Comparison of ENCODE assay signal across 10 mouse cellular contexts in the genomic region with DNA sequence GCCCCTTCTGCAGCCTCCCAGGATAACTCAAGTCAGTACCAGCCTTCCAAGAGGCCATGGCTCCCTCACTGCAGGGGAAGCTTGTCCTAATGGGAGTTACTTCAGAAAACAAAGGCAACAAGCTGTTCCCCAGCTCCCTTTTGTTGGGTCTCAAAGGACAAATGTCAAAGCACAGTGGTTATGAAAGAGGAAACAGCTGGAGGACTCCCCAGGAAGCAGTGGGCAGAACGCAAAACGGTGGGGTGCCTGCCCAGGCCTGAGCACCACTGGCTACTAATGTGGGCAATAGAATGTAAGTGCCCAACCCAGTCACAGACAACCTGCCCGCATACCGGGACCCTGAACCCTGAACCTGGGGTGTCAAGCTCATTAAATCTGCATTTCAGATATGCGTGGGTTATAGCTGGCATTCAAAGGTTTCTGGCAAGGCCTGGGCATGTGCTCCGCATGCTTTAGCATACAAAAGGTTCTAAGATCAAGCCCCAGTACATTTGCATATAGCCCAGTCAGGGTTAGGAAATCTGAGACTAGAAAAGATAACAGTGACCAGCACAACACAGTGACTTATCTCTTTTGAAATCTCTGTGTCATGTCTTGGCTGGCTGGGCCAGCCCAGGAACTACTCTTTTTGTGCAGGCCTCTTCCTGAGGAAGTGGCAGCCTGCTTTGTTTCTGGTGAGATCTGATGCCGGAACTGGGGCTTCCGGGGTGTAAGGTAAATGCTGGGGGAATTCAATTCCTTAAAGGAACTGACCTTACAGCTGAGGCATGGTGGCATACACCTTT. TPM values are rescaled to one million over a fixed set of nuclear protein-coding genes. Genes with fewer than 3 reads are reported as not detected.
A peak's percentile ranks its signal among the peaks of the same experiment; 100 is the strongest.
DNase-seq lines count a peak whose midpoint lies in the region; ATAC-seq and TF ChIP-seq lines count a peak whose summit lies in the region.
"Had no signal": no experiment of that assay in that cellular context is flagged by ENCODE, and none has a peak within 500 bp of the region (broad histone marks: within the 10 kb centered on the region; RNA-seq: fewer than 3 reads in every experiment).

No protein-coding gene starts in this region.

- no peak overlapping the region for H3K27ac ChIP-seq in liver, embryonic 14.5 days
- peak overlapping the region; percentile 92 for H3K27ac ChIP-seq in thymus, adult 2 months (ENCODE audit: control insufficient read depth, insufficient read depth, low read length)
- H3K27ac ChIP-seq: forebrain, embryonic 15.5 days; limb, embryonic 13.5 days had no signal

- H3K9ac ChIP-seq in liver, embryonic 14.5 days (replicated peaks): no peak overlapping the region
- H3K9ac ChIP-seq: forebrain, embryonic 15.5 days; limb, embryonic 13.5 days had no signal

- peak; percentile 15 to 41 for DNase-seq in lung, adult 18-20 months
- DNase-seq in lung, adult 2 months: no peak
- peak; percentile 48 for DNase-seq in T-cell, adult 2 months (ENCODE audit: low spot score)
- peak; percentile 2 to 4 (median 3) for DNase-seq in liver, embryonic 14.5 days (ENCODE audit: low read depth in 3 of 3, low spot score in 3 of 3)
- peak; percentile 56 for DNase-seq in thymus, adult 2 months
- DNase-seq in cerebellum, postnatal 25 days: no peak
- DNase-seq in ovary, postnatal 10 days (ENCODE audit: low spot score): no peak
- no peak for DNase-seq in left cerebral cortex, postnatal 25 days (ENCODE audit: low spot score in 2 of 2)

- TF ChIP-seq POLR2A in lung, adult 2 months (IDR thresholded peaks at IDR 0.05; ENCODE audit: borderline replicate concordance, extremely low read depth, low read depth, low read length): no peak
- no peak for TF ChIP-seq POLR2A in thymus, adult 2 months (IDR thresholded peaks at IDR 0.05; ENCODE audit: control insufficient read depth, extremely low read depth, insufficient read depth, low read length, poor library complexity)

- TF ChIP-seq CTCF in lung, adult 2 months (IDR thresholded peaks at IDR 0.05; ENCODE audit: insufficient read depth, low read length): no peak
- TF ChIP-seq CTCF in liver, embryonic 14.5 days (IDR thresholded peaks at IDR 0.05; ENCODE audit: low read depth): no peak
- no peak for TF ChIP-seq CTCF in thymus, adult 2 months (IDR thresholded peaks at IDR 0.05; ENCODE audit: borderline replicate concordance, control insufficient read depth, extremely low read depth, insufficient read depth, low read length, poor library complexity)

- H3K4me3 ChIP-seq in lung, adult 2 months (replicated peaks; ENCODE audit: extremely low read depth, low read depth, low read length): no peak overlapping the region
- no peak overlapping the region for H3K4me3 ChIP-seq in liver, embryonic 14.5 days (ENCODE audit: insufficient read depth in 1 of 2, low read depth in 2 of 2, low read length in 2 of 2)
- H3K4me3 ChIP-seq in thymus, adult 2 months (ENCODE audit: control insufficient read depth, insufficient read depth, low read length): no peak overlapping the region
- H3K4me3 ChIP-seq: forebrain, embryonic 15.5 days; limb, embryonic 13.5 days had no signal

- no peak for TF ChIP-seq EP300 in liver, embryonic 14.5 days (IDR thresholded peaks at IDR 0.05; ENCODE audit: low read depth)

- no peaks in the 10 kb centered on the region for H3K27me3 ChIP-seq in liver, embryonic 14.5 days (ENCODE audit: control insufficient read depth, insufficient read depth, low read length)
- no peaks in the 10 kb centered on the region for H3K27me3 ChIP-seq in thymus, adult 2 months (ENCODE audit: control insufficient read depth, insufficient read depth, low read length)
- H3K27me3 ChIP-seq: forebrain, embryonic 15.5 days; limb, embryonic 13.5 days had no signal

- H3K4me2 ChIP-seq in liver, embryonic 14.5 days (ENCODE audit: low read depth): no peak overlapping the region
- H3K4me2 ChIP-seq: forebrain, embryonic 15.5 days; limb, embryonic 13.5 days had no signal

- peak; percentile 45; the same call in 1 of the 2 replicates for ATAC-seq in liver, embryonic 14.5 days (ENCODE audit: insufficient read depth)
- ATAC-seq: forebrain, embryonic 15.5 days had no signal

- no peaks in the 10 kb centered on the region for H3K4me1 ChIP-seq in lung, adult 2 months (ENCODE audit: control insufficient read depth, insufficient read depth, low read length)
- H3K4me1 ChIP-seq in liver, embryonic 14.5 days (replicated peaks; ENCODE audit: control insufficient read depth in 2 of 2, insufficient read depth in 2 of 2, low read length in 1 of 2): 0 out of 4 replicates have a peak, but pooled peaks cover 0 to 2% of the 10 kb centered on the region in 2 experiments
- H3K4me1 ChIP-seq in thymus, adult 2 months (replicated peaks; ENCODE audit: control insufficient read depth, insufficient read depth, low read length): peaks cover 25% of the 10 kb centered on the region
- H3K4me1 ChIP-seq: forebrain, embryonic 15.5 days; limb, embryonic 13.5 days had no signal

- 41% methylated on average over 8 of the region's 8 CpGs for WGBS in lung, adult 2 months
- WGBS in liver, embryonic 14.5 days (ENCODE audit: insufficient replicate concordance): 20% methylated on average over 8 of the region's 8 CpGs
- WGBS in thymus, adult 2 months: 6% methylated on average over 8 of the region's 8 CpGs

- no peaks in the 10 kb centered on the region for H3K36me3 ChIP-seq in liver, embryonic 14.5 days (replicated peaks; ENCODE audit: control insufficient read depth, insufficient read depth, low read depth)
- H3K36me3 ChIP-seq in thymus, adult 2 months (ENCODE audit: control insufficient read depth, insufficient read depth, low read length): no peaks in the 10 kb centered on the region
- H3K36me3 ChIP-seq: forebrain, embryonic 15.5 days; limb, embryonic 13.5 days had no signal

- no peaks in the 10 kb centered on the region for H3K9me3 ChIP-seq in liver, embryonic 14.5 days (ENCODE audit: control insufficient read depth, low read length)
- H3K9me3 ChIP-seq: forebrain, embryonic 15.5 days; limb, embryonic 13.5 days had no signal

- intact Hi-C loops in left cerebral cortex, postnatal 25 days (cut with DNase I): no loop called here

RNA-seq across cellular contexts. Expression of gene Fbp1, which starts 8.1 kb away (rescaled TPM):
- polyA plus RNA-seq in lung, adult 2 months (2012; rRNA removed): 1.1 and 2.1 TPM in 2 replicates
- polyA plus RNA-seq in liver, embryonic 14.5 days (2012; rRNA removed): 0.68 and 1.2 TPM in 2 replicates
- polyA plus RNA-seq in liver, embryonic 14.5 days (2014; fragmentation: Nextera tagmentation; extraction: Ambion mirVana): 2.1 and 4.5 TPM in 2 replicates
- polyA plus RNA-seq in thymus, adult 2 months (2012; rRNA removed): 2.3 and 4.6 TPM in 2 replicates
- total RNA-seq in left cerebral cortex, postnatal 25 days (2021): under 1 TPM; 0.23 to 0.44 TPM
- polyA plus RNA-seq: forebrain, embryonic 15.5 days had no signal

RNA-seq across cellular contexts. Expression of gene Fbp2, which starts 21.8 kb away (rescaled TPM):
- polyA plus RNA-seq in lung, adult 2 months (2012; rRNA removed): 2.3 and 7.2 TPM in 2 replicates
- polyA plus RNA-seq in liver, embryonic 14.5 days (2012; rRNA removed): 0.02 and 0.11 TPM in 2 replicates
- polyA plus RNA-seq in liver, embryonic 14.5 days (2014; fragmentation: Nextera tagmentation; extraction: Ambion mirVana): not detected in 2 replicates
- polyA plus RNA-seq in thymus, adult 2 months (2012; rRNA removed): 0.69 and 1.0 TPM in 2 replicates
- not detected for total RNA-seq in left cerebral cortex, postnatal 25 days (2021)

Comparison
In these comparisons a context has a peak if more than half of its experiments do, and no peak if none do; other contexts are left out.
1. DNase-seq: peak in lung, adult 18-20 months (2 of 2), T-cell, adult 2 months (single experiment), liver, embryonic 14.5 days (3 of 3) and thymus, adult 2 months (single experiment); none in lung, adult 2 months (single experiment), cerebellum, postnatal 25 days (0 of 2), ovary, postnatal 10 days (single experiment) and left cerebral cortex, postnatal 25 days (0 of 2).